Mouse (Mus musculus): ENCODE results near the gene Gdpd1.

DNA sequence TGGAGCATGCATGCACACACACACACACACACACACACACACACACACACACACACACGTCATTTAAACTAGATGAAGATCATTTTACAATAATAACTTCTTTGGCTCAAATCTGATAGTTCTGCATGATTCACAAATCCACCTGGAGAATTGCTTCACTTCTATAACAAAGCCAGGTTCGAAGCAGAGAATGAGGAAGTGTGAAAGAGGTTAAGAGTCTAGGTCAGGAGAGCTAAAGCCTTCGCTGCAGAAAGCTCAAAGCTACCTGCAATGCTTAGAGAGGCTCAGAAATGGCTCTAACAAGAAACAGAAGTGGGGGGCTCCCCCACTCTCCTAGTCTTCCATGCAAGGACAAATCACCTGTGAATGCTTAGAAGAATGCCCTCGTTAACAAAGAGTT lies 55.8 kb downstream of the Gdpd1 start:
- TF ChIP-seq POLR2A (IDR thresholded peaks at IDR 0.05; ENCODE audit: extremely low read depth, insufficient read depth, low read length), result no peak
- no peak for TF ChIP-seq CTCF (IDR thresholded peaks at IDR 0.05; ENCODE audit: low read depth, low read length)

Data from liver, adult 2 months (tissue).